Mouse (Mus musculus) intestine, embryonic 16.5 days (tissue): ENCODE data around the gene Knstrn. TPM values are rescaled to one million over a fixed set of nuclear protein-coding genes. Genes with fewer than 3 reads are reported as not detected.

ENCODE experiments used
- ATAC-seq: fragments of 200-750 bp; cut with Nextera tagmentation; 2 replicates; pipeline ENCODE4 v1.8.0; 2017; ENCODE audit warnings: moderate TSS enrichment, moderate library complexity
- H3K27ac ChIP-seq: fragments of 300-500 bp; sonication (generic); 2 replicates; pipeline ENCODE4 v1.5.1; 2014; ENCODE audit warnings: mild to moderate bottlenecking, low read length
- H3K27me3 ChIP-seq: fragments of 300-500 bp; sonication (generic); replicated peaks from 2 replicates; pipeline ENCODE4 v1.6.1; 2014; ENCODE audit warnings: low read length, control low read depth, mixed read lengths; ENCODE audit not compliant: control insufficient read depth, insufficient read depth
- H3K36me3 ChIP-seq: fragments of 300-500 bp; sonication (generic); 2 replicates; pipeline ENCODE4 v1.6.1; 2014; ENCODE audit warnings: low read length, control low read depth; ENCODE audit not compliant: control insufficient read depth, insufficient read depth
- H3K4me1 ChIP-seq: fragments of 300-500 bp; sonication (generic); 2 replicates; pipeline ENCODE4 v1.6.1; 2014; ENCODE audit warnings: low read length, control low read depth, mixed read lengths; ENCODE audit not compliant: control insufficient read depth, insufficient read depth
- H3K4me2 ChIP-seq: fragments of 300-500 bp; sonication (generic); 2 replicates; pipeline ENCODE4 v1.6.1; 2014; ENCODE audit warnings: low read depth, low read length, control low read depth
- H3K4me3 ChIP-seq: fragments of 300-500 bp; sonication (generic); 2 replicates; pipeline ENCODE4 v1.5.1; 2014; ENCODE audit warnings: mild to moderate bottlenecking, low read length
- H3K9ac ChIP-seq: fragments of 300-500 bp; sonication (generic); 2 replicates; pipeline ENCODE4 v1.6.1; 2014; ENCODE audit warnings: low read depth, low read length
- H3K9me3 ChIP-seq: fragments of 300-500 bp; sonication (generic); 2 replicates; pipeline ENCODE4 v1.6.1; 2016; ENCODE audit warnings: low read length, control low read depth; ENCODE audit not compliant: control insufficient read depth
- WGBS: fragments of 180-500 bp; shearing (Covaris S2); extraction: QIAGEN DNeasy Blood & Tissue Kit; methylation state at CpG from one replicate; pipeline ENCODE4 v1.1.7; 2014; 5-methylcytosine and 5-hydroxymethylcytosine counted together
- polyA plus RNA-seq: library from polyadenylated mRNA; unstranded; fragments of >200 nt; fragmentation: Nextera tagmentation; extraction: Ambion mirVana; gene quantifications from 2 replicates; pipeline ENCODE4 v1.2.1, GENCODE M21; 2015

Knstrn gene
- polyA plus RNA-seq, 1 experiment from 2014 or later = 85.7 TPM

DNA sequence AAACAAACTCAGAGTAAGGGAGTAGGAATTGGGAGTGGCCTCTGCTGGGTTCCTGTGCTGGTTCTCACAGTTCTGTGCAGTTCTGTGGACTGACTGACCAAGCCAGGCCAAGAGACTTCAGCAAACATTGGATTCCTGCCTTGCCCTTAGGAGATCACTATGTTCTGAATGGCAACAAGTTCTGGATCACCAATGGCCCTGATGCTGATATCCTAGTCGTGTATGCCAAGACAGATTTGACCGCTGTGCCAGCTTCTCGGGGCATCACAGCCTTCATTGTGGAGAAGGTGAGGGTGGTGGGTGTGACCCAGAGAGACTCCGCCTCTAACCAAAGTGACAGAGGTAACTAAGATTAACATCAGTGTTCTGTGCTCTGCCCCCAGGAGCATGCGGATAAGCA lies 59.2 kb downstream of the Knstrn start:
- Histone ChIP-seq H3K4me1 (no peaks in the 10 kb centered on the region), H3K27me3 (no peaks in the 10 kb centered on the region), H3K27ac (no peak overlapping the region), H3K4me2 (no peak overlapping the region), H3K9ac (no peak overlapping the region), H3K4me3 (no peak overlapping the region), H3K36me3 (no peaks in the 10 kb centered on the region; the same call in 1 of the 2 replicates), H3K9me3 (no peaks in the 10 kb centered on the region)
- 85% methylated on average over 5 of the region's 5 CpGs for WGBS
- no peak for ATAC-seq

- Histone ChIP-seq H3K4me3 (no peak overlapping the region), H3K4me2 (no peak overlapping the region), H3K9me3 (no peaks in the 10 kb centered on the region), H3K9ac (no peak overlapping the region), H3K4me1 (no peaks in the 10 kb centered on the region), H3K27ac (no peak overlapping the region), H3K36me3 (no peaks in the 10 kb centered on the region; the same call in 1 of the 2 replicates), H3K27me3 (no peaks in the 10 kb centered on the region)
- ATAC-seq = no peak
- 69% methylated on average over 6 of the region's 6 CpGs for WGBS
Measured at GRCm38 (mm10) chr2:118873890-118874430, 60.2 kb downstream of the Knstrn start.

GRCm38 (mm10) chr2:118875316-118875715 lies 61.5 kb downstream of the Knstrn start:
- no peaks in the 10 kb centered on the region for H3K27me3 ChIP-seq
- H3K4me1 ChIP-seq = no peaks in the 10 kb centered on the region
- H3K36me3 ChIP-seq = no peaks in the 10 kb centered on the region; the same call in 1 of the 2 replicates
- no peak overlapping the region for H3K27ac ChIP-seq
- H3K9me3 ChIP-seq = no peaks in the 10 kb centered on the region
- WGBS = 84% methylated on average over 8 of the region's 8 CpGs
- H3K4me2 ChIP-seq = no peak overlapping the region
- ATAC-seq = no peak
- H3K4me3 ChIP-seq = no peak overlapping the region
- no peak overlapping the region for H3K9ac ChIP-seq

DNA sequence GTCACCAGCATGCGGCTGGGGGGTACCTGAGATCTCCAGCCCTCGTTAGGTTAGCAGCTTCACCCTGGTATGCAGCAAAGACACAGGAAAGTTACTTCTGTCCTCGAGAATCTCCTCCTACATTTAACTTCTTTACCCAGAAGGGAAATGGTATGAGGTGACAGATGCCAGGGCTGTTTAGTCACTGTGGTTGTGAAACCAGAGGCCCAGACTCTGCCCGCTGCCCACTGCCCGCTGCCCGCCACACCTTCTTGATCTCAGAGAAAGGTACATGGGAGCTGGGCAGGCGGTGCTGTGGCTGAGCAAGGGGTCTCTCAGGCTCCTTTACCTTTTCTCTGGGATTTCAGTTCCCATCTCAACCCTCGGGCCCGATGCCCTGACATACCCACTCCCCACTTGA lies 62.6 kb downstream of the Knstrn start:
- H3K4me3 ChIP-seq = no peak overlapping the region
- ATAC-seq = no peak
- 94% methylated on average over 9 of the region's 9 CpGs for WGBS
- H3K4me2 ChIP-seq = no peak overlapping the region
- no peaks in the 10 kb centered on the region; the same call in 1 of the 2 replicates for H3K36me3 ChIP-seq
- H3K27me3 ChIP-seq = no peaks in the 10 kb centered on the region
- H3K9ac ChIP-seq = no peak overlapping the region
- no peaks in the 10 kb centered on the region for H3K4me1 ChIP-seq
- H3K27ac ChIP-seq = no peak overlapping the region
- no peaks in the 10 kb centered on the region for H3K9me3 ChIP-seq

- 0 out of 2 replicates have a peak, but pooled peaks cover 2% of the 10 kb centered on the region for H3K27me3 ChIP-seq
- peaks cover 3% of the 10 kb centered on the region; the same call in 1 of the 2 replicates for H3K4me1 ChIP-seq
- WGBS = 70% methylated on average over 4 of the region's 4 CpGs
- ATAC-seq = no peak
- H3K4me2 ChIP-seq = no peak overlapping the region
- H3K27ac ChIP-seq = no peak overlapping the region
- no peak overlapping the region for H3K9ac ChIP-seq
- no peaks in the 10 kb centered on the region for H3K9me3 ChIP-seq
- H3K4me3 ChIP-seq = no peak overlapping the region
- H3K36me3 ChIP-seq = no peaks in the 10 kb centered on the region
Measured at GRCm38 (mm10) chr2:118881019-118881418, 67.2 kb downstream of the Knstrn start.

DNA sequence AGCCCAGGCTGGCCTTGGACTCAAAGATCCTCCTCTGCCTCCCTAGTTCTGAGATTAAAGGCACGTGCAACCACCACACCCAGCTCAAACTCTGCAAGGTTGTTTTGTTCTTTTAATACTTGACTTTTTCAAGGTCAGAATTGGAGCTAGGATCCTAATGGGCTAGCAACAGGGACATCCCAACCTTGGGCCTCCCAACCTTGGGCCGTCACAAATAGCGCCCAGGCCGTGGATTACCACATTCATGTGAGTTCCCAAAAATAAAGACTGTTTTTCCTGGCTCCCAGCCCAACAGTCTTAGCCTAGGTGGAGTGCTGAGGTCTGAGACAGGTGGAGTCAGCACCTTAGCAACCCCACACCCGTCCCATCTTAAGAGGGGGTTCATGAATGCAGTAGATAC lies 68.2 kb downstream of the Knstrn start:
- no peak for ATAC-seq
- H3K4me3 ChIP-seq = no peak overlapping the region
- H3K4me2 ChIP-seq = no peak overlapping the region
- no peak overlapping the region for H3K9ac ChIP-seq
- no peak overlapping the region for H3K27ac ChIP-seq
- no peaks in the 10 kb centered on the region for H3K36me3 ChIP-seq
- 85% methylated on average over 5 of the region's 5 CpGs for WGBS
- no peaks in the 10 kb centered on the region for H3K9me3 ChIP-seq
- H3K27me3 ChIP-seq = 0 out of 2 replicates have a peak, but pooled peaks cover 2% of the 10 kb centered on the region
- H3K4me1 ChIP-seq = peaks cover 3% of the 10 kb centered on the region; the same call in 1 of the 2 replicates

DNA sequence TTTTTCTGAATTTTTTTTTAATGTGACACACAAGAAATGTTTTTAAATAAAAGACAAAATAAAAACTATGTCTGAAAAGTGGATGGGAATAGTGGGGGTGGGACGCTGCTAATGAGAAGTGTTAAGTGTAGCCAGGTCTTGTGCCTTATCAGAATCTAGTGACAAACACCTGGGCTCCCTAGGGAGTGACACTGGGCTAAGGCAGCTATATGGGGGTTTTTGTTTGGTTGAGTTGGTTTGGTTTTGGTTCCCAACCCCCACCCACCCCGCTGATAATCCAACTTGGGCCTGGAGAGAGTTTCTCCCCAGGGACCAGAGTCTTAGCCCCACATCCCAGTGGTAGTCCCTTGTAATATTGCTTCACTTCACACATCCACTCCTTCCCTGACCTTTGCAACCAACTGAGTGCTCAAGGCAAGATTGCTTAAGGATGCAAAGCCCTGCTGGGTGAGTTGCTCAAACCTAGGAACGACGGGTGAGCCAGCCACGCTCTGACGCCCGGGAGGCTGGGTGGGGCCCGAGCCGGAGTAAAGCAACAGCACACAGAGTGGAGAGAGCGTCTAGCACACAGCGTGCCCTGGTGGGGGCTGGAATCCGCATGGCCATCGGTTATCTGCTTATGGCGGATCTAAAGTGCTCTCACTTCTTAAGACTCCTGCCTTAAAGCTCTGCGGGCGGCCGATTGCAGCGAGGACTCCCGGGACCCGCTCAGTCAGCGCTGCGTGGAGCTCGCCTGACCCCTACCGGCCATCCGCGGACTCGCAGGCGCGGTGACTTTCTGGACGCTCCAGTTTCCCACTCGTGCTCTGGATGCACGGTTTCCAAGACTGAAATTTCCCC lies 69.3 kb downstream of the Knstrn start:
- Histone ChIP-seq H3K4me2 (peak overlapping the region; percentile 63), H3K9me3 (no peaks in the 10 kb centered on the region), H3K27ac (no peak overlapping the region), H3K36me3 (no peaks in the 10 kb centered on the region), H3K27me3 (0 out of 2 replicates have a peak, but pooled peaks cover 2% of the 10 kb centered on the region), H3K9ac (peak overlapping the region; percentile 63), H3K4me3 (peak overlapping the region; percentile 40), H3K4me1 (peaks cover 7% of the 10 kb centered on the region; the same call in 1 of the 2 replicates)
- WGBS = 3% methylated on average over 32 of the region's 32 CpGs
- peak; percentile 90 for ATAC-seq

- H3K4me3 ChIP-seq = no peak overlapping the region
- H3K9me3 ChIP-seq = no peaks in the 10 kb centered on the region
- 0 out of 2 replicates have a peak, but pooled peaks cover 2% of the 10 kb centered on the region for H3K27me3 ChIP-seq
- H3K4me2 ChIP-seq = peak overlapping the region; percentile 9; the same call in 1 of the 2 replicates
- WGBS = 61% methylated on average over 13 of the region's 13 CpGs
- ATAC-seq = no peak
- peaks cover 7% of the 10 kb centered on the region; the same call in 1 of the 2 replicates for H3K4me1 ChIP-seq
- H3K36me3 ChIP-seq = no peaks in the 10 kb centered on the region; the same call in 1 of the 2 replicates
- no peak overlapping the region for H3K9ac ChIP-seq
- H3K27ac ChIP-seq = no peak overlapping the region
Measured at GRCm38 (mm10) chr2:118887440-118887839, 73.6 kb downstream of the Knstrn start.

DNA sequence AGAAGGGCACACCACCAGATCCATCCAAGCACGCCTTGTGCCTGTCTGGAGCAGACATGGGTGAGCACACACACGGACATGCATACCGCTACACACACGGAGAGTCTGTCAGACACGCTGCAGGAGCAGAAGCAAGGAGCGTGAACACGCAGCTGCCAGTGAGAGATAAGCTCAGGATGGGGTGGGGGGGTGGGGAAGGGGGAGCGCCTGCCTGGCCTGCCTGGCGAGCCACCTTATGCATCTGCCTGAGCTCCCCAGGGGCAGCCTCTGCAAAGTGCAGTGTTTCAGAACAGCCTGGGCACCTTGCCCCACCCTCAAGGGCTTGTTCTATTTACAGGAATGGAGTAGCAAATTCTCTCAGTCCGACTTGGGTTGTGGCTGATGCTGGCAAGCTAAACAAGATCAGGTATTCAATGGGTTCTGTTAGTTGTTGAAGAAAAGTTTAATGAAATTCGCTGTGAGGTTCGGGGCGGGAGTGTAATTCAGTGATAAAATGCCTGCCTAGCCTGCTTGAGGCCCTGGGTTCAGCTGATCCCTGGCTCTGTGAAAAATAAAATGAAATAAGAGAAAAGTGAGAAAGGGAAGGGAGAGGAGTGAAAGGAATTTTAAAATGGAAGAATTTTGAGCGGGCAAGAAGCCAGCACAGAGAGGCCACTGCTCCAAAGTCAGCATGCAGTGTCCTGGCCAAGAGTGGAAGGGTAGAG lies 74.2 kb downstream of the Knstrn start:
- 27% methylated on average over 14 of the region's 14 CpGs for WGBS
- H3K4me3 ChIP-seq = no peak overlapping the region
- no peaks in the 10 kb centered on the region for H3K9me3 ChIP-seq
- no peak overlapping the region for H3K27ac ChIP-seq
- H3K4me2 ChIP-seq = peak overlapping the region; percentile 9; the same call in 1 of the 2 replicates
- H3K9ac ChIP-seq = no peak overlapping the region
- peaks cover 5% of the 10 kb centered on the region; the same call in 1 of the 2 replicates for H3K4me1 ChIP-seq
- peak; percentile 24; the same call in 1 of the 2 replicates for ATAC-seq
- no peaks in the 10 kb centered on the region; the same call in 1 of the 2 replicates for H3K36me3 ChIP-seq
- 0 out of 2 replicates have a peak, but pooled peaks cover 2% of the 10 kb centered on the region for H3K27me3 ChIP-seq
